Mouse (Mus musculus): ENCODE data around the gene Opn5.
A peak's percentile ranks its signal among the peaks of the same experiment; 100 is the strongest.

DNA sequence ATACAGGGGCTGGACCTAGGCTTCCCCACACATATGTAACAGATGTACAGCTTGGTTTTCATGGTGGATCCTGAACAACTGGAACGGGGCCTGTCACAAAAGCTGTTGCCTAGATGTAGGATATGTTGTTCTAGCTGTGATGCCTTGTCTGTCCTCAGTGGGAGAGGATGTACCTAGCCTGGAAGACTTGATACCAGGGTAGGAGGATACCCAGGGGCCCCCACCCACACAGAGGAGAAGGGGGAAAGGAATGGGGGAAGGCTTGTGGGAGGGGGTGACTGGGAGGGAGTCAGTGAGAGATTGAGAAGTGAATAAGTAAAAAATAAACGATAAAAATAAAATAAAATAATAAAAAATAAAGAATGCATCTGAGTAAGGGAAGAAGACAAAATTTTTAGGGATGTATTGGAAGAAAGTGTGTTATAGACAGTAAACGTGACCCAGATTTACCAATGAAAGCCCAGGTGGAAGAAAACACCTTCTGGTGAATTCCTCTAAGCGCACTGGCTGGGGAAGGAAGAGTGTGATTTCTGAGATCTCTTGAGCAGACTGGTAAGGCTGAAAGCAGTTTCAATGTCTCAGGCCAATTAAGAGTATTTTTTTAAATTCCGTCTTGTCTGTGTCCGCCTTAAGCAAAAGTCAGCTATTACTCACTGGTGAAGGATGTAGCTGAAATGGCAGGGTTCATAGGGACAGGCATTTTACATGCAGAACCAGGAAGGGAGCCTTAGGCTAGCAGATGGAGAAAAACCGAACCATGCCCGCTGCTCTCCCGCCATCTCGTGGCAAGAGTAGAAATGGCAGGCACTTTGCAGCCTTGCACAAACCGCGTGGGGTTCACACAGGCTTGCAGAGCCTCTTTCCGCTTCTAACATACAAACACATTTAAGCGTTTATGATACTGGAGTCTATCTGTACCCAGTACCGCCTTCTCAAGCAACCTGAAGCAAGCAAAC, 8.1 kb downstream of the Opn5 start:
- TF ChIP-seq CTCF (IDR thresholded peaks at IDR 0.05; ENCODE audit: low read depth, low read length) (peak; percentile 98), POLR2A (IDR thresholded peaks at IDR 0.05; ENCODE audit: extremely low read depth, insufficient read depth, low read length) (no peak)

Data from liver, adult 2 months (tissue).